Mouse (Mus musculus): Measurements from ENCODE around the gene Gm37240.
A peak's percentile ranks its signal among the peaks of the same experiment; 100 is the strongest.

- TF ChIP-seq CTCF (IDR thresholded peaks at IDR 0.05; ENCODE audit: low read depth): 0 out of 2 replicates have a peak, but pooled peaks have one; percentile 2
- no peak for TF ChIP-seq EP300 (optimal IDR thresholded peaks at IDR 0.05)
These were observed 1073.1 kb downstream of the Gm37240 start for GRCm38 (mm10) chr3:84814157-84814761.
